Mouse (Mus musculus) effector memory CD4-positive, alpha-beta T cell, adult 5 months (primary cell): ENCODE measurements around the gene Cbx5. TPM values are rescaled to one million over a fixed set of nuclear protein-coding genes. Genes with fewer than 3 reads are reported as not detected.

Experiments used
- polyA plus RNA-seq: library from polyadenylated mRNA; unstranded; fragments of 100-300 nt; shearing (Covaris generic); gene quantifications from one replicate; pipeline ENCODE4 v1.2.1, GENCODE M21; 2017

The Cbx5 gene
- polyA plus RNA-seq: 10.5 TPM

DNA sequence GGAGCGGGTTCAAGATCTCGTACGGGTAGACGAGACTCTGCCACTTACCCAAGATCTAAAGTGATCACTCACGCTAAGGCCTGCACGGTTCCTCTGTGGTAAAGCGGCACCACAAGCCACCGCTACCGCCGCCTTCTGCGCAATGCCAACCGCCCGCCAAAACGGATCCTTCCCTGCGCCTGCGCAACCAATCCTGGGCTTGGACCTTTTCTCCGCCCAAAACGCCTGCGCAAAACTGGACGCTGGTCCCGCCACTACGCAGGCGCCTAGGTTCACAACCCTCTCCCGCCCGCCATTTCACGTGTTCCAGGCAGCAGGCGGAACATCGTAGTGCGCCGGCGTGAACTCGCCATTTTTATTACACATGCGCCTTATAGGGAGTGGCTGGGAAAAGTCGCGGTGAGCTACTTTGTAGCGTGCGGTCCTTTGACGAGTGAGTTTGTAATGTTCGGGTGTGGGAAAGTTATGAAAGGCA lies at the start of gene Cbx5:
Gene Cbx5 (minus strand): TSS at position 132 of the 475 bp plus-strand sequence.

DNA sequence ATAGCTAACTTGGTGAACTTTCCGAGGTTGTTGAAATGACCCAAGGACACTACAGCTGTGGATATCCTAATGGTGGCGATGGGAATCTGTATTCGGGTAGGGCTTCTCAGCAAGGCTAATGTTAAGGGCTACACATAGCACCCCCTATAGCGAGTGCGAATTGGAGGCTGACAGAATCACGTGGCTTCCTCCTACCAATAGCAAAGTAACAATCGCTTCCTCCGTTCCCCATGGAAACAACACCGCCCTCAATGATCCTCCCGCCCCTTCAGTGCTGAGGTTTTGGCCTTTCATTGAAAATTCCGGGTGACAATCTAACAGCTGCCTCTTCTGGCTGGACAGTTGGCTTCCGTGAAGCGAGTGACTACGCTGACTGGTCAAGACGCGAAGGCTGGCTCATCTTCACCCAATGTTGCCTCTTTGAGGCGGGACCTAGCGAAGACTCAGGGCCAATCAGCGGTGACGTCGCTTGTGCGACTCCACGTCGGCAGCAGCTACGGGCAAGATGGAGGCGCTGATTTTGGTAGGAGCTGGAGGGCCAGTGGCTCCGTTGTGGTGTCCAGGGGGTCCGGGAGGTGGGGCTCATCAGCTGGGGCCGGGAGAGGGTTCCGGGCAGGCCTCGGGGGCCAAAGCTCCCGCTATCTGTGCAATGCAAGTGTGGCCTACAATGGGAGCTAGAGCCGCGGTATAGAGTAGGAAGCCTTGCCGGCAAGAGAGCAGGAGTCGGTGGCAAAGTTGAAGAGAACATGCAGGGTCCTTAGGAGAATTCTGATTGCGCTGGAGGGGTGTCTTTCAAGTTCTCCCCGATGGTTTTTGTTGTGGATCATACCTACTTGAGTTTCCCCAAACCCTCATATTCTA lies 33.0 kb upstream of the Cbx5 start, which contains the start of gene Copz1:
Gene Copz1 (plus strand): TSS at position 296 of the 861 bp plus-strand sequence.

DNA sequence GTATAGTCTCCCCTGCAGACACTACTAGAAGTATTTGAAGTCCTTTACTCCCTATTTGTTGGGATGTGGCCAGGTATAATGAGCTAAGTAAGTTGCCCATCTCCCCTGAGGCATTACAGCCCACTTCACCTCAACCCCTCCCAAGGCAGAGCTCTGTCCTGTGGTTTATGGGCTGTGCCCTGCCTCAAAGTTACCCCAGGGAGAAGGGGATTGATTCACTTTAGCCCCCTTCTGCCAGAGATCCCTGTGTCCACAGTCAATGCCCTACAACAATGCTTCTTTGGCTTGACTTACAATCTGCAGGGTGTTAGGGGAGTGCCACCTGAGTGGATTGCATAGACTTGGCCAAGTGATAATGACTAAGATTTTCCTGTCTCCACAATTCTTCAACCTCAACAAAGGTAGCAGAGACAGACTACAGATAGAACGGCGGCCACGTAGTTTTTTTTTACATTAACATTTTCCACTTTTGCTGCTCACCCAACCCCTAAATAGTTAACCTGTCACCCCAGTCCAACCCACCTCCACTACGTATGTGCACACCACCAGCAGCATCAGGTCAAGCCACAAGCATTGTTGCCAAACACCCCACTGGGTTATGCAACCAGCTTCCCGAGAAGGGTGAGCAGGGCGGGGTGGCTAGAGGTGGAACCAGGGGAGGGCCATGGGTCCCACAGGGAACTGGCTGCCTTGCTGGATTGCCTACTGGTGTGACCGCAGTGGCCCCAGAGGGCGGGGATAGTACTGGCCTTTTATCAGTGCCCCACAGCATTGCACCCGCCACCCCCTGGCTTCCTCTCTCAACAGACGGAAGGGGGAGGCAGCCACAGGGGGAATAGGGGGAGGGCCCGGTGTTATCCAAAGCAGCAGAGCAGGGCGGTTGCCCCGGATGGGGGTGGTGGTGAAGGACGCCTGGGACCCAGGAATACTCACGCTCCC lies 18.4 kb upstream of the Cbx5 start, which contains the start of gene Nfe2:
Gene Nfe2 (minus strand): TSS at position 614 of the 939 bp plus-strand sequence.

DNA sequence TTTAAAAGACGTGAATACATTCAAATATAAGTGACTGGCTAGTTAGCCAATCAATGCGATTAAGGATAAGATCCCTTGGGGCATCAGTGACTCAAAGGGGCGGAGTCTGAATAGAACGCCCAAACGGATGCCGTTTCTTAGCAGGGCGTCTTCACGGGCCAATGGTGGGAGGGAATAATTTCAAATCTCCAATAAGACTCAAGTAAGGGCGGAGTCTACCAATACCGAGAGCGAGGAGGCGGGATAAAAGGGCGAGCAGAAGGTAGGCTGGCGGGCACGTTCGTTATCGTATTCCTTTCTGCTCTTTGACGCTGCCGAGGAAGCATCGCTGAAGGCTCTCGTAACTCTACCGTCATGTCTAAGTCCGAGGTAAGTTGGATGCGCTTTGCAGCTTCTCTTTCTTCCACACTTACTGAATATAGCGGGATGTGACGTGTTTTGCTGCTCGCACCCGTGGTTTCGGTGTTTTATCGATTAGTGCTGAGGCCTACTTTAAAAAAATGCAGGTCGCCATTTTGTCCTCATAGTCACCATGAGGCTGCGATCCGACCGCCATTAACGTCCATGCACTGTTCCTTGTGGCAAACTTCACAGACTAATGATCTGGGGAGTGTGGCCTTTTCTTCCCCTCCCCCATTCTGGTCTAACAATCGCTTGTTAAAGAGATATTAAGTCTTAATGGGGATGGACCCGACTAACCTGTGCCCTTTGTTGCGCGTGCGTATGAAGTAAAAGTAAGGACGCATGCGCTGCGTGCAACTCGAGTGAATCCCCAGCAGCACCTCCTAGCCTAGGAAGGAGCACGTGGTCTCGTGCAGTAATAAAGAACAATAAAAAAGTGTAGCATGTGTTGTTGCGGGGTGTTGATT lies 778 bp upstream of the Cbx5 start, which contains the start of gene Hnrnpa1:
Gene Hnrnpa1 (plus strand): TSS at position 273 of the 869 bp plus-strand sequence.

DNA sequence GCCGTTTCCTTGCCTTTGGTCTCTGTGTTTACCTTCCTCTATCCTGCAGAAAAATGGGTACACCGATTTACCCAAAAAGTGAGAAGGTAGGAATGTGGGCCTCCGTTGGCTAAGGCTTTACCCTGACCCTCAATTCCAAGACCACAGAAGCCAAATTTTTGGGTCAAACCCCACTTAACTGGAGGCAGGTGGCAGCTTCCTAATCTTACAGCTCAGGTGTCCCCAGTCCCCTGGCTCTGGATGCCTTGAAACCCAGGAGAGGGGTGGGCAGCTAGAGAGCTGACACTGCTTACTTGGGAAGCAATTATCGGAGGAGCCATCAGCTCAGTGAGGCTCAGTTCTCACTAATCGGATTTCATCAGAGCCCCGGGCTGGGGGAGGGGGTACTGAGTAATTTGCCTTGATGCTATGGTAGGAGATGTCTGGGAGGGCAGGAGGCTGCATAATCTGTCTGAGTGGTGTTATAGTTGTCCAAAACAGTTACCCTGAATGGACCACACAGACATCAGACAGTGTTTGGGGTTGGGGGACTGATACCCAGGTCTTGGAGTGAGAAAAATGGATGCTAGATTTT lies 72.5 kb downstream of the Cbx5 start, which contains the start of gene Smug1:
Gene Smug1 (minus strand): TSS at position 51 of the 574 bp plus-strand sequence.

Other genes starting within 250 kb of the Cbx5 start
- gene Hoxc8, start 249.2 kb downstream of the Cbx5 start, polyA plus RNA-seq: not detected
- not detected for gene Hoxc6, start 241.6 kb downstream of the Cbx5 start, polyA plus RNA-seq
- gene Hoxc4, start 220.9 kb downstream of the Cbx5 start, polyA plus RNA-seq: not detected
- gene Smug1, start 72.7 kb downstream of the Cbx5 start, polyA plus RNA-seq: 4.2 TPM
- 150 TPM for gene Hnrnpa1, start 616 bp upstream of the Cbx5 start, polyA plus RNA-seq
- gene Nfe2, start 18.6 kb upstream of the Cbx5 start, polyA plus RNA-seq: 0.70 TPM
- 118 TPM for gene Copz1, start 32.9 kb upstream of the Cbx5 start, polyA plus RNA-seq
- not detected for gene Gpr84, start 70.8 kb upstream of the Cbx5 start, polyA plus RNA-seq
- not detected for gene Zfp385a, start 100.3 kb upstream of the Cbx5 start, polyA plus RNA-seq
- not detected for gene Itga5, start 126.9 kb upstream of the Cbx5 start, polyA plus RNA-seq
- gene Gtsf1, start 190.7 kb upstream of the Cbx5 start, polyA plus RNA-seq: not detected
- not detected for gene Gtsf2, start 208.7 kb upstream of the Cbx5 start, polyA plus RNA-seq
- gene Nckap1l, start 214.0 kb upstream of the Cbx5 start, polyA plus RNA-seq: 109 TPM